Mouse (Mus musculus) heart, postnatal 0 days (tissue): ENCODE results near the gene Usp10. TPM values are rescaled to one million over a fixed set of nuclear protein-coding genes. Genes with fewer than 3 reads are reported as not detected.

ENCODE experiments used
- ATAC-seq: fragments of 200-750 bp; cut with Nextera tagmentation; 2 replicates; pipeline ENCODE4 v1.8.0; 2017; ENCODE audit warnings: low read depth, moderate number of reproducible peaks, moderate library complexity; ENCODE audit not compliant: insufficient read depth
- DNase-seq: peaks from one replicate; pipeline ENCODE4 v3.0.0-alpha.2; 2016; ENCODE audit warnings: low spot score
- H3K27ac ChIP-seq: fragments of 300-500 bp; sonication (generic); 2 replicates; pipeline ENCODE4 v1.5.1; 2014; ENCODE audit warnings: low read depth, mild to moderate bottlenecking
- H3K27me3 ChIP-seq: fragments of 300-500 bp; sonication (generic); 2 replicates; pipeline ENCODE4 v1.6.1; 2014; ENCODE audit warnings: low read length, mixed read lengths; ENCODE audit not compliant: control insufficient read depth, insufficient read depth
- H3K36me3 ChIP-seq: fragments of 300-500 bp; sonication (generic); replicated peaks from 2 replicates; pipeline ENCODE4 v1.6.1; 2014; ENCODE audit warnings: low read length, mixed read lengths; ENCODE audit not compliant: control insufficient read depth, insufficient read depth
- H3K4me1 ChIP-seq: fragments of 300-500 bp; sonication (generic); 2 replicates; pipeline ENCODE4 v1.6.1; 2014; ENCODE audit warnings: antibody characterized with exemption; ENCODE audit not compliant: control insufficient read depth, insufficient read depth
- H3K4me2 ChIP-seq: fragments of 300-500 bp; sonication (generic); 2 replicates; pipeline ENCODE4 v1.6.1; 2014; ENCODE audit warnings: low read depth, mild to moderate bottlenecking, low read length, moderate library complexity
- H3K4me3 ChIP-seq: fragments of 300-500 bp; sonication (generic); 2 replicates; pipeline ENCODE4 v1.5.1; 2014; ENCODE audit warnings: low read depth, low read length
- H3K9ac ChIP-seq: fragments of 300-500 bp; sonication (generic); replicated peaks from 2 replicates; pipeline ENCODE4 v1.6.1; 2014; ENCODE audit warnings: low read depth, low read length, mixed read lengths
- H3K9me3 ChIP-seq: fragments of 300-500 bp; sonication (generic); replicated peaks from 2 replicates; pipeline ENCODE4 v1.6.1; 2016; ENCODE audit warnings: low read length; ENCODE audit not compliant: control insufficient read depth
- CTCF ChIP-seq: IDR thresholded peaks from 2 replicates; pipeline ENCODE4 v1.5.1; 2016; ENCODE audit warnings: antibody characterized with exemption, control low read depth, low read depth
- EP300 ChIP-seq: IDR thresholded peaks from 2 replicates; pipeline ENCODE4 v1.6.1; 2016; ENCODE audit warnings: antibody characterized with exemption, low read depth
- WGBS: fragments of 180-500 bp; shearing (Covaris S2); extraction: QIAGEN DNeasy Blood & Tissue Kit; methylation state at CpG from one replicate; pipeline ENCODE4 v1.1.7; 2014; 5-methylcytosine and 5-hydroxymethylcytosine counted together
- polyA plus RNA-seq: library from polyadenylated mRNA; unstranded; fragments of >200 nt; fragmentation: Nextera tagmentation; extraction: Ambion mirVana; gene quantifications from 2 replicates; pipeline ENCODE4 v1.2.1, GENCODE M21; 2015
- total RNA-seq: library from RNA; depleted of rRNA; stranded (reverse); fragments of >200 nt; gene quantifications from 2 replicates; pipeline ENCODE4 v1.2.3, GENCODE M21; 2014; ENCODE audit warnings: low replicate concordance; rRNA removed

Usp10 gene
- total RNA-seq (36.6 and 44.0 TPM in 2 replicates), polyA plus RNA-seq (47.7 and 54.9 TPM in 2 replicates)

DNA sequence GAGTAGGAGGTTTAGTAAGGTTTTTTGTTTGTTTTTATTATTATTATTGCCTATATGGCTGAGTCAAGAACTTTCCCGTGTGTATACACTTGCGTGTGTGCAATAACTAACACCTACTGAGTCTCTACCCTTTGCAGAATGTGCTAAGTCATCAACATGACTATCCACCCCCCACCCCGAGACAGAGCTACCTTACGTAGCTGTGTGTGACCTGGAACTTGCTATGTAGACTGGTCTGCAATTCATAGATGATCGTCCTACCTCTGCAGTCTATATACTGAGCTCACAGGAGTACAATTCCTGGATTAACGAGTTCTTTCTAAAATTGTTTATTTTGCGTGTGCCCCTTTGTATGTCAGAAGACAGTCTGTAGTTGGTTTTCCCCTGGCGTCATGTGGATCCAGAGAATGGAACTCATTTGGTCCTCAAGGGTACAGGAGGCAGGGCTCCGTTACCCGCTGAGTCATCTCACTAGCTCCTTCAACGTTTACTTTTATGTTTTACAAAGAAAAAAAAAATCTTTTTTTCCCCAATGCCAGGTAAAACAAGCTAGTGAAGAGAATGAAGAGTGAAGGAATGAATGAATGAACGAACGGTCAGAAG, at the start of gene Usp10:
TSS of gene Usp10 (plus strand) at position 417 of the 603 bp plus-strand sequence.
- peak within 1 kb of the TSS; percentile 91 for H3K4me2 ChIP-seq
- peak within 1 kb of the TSS; percentile 84 for H3K4me3 ChIP-seq
- peaks cover 21% of the 10 kb centered on the region for H3K4me1 ChIP-seq
- DNase-seq (no peak), ATAC-seq (no peak)
- peak within 1 kb of the TSS; percentile 74 for H3K9ac ChIP-seq
- 29% methylated on average over 13 of the region's 13 CpGs for WGBS
- 0 out of 2 replicates have a peak, but pooled peaks cover 3% of the 10 kb centered on the region for H3K27me3 ChIP-seq
- H3K27ac ChIP-seq, result peak within 1 kb of the TSS; percentile 91
- no peak for TF ChIP-seq CTCF
- no peak for TF ChIP-seq EP300
- H3K36me3 ChIP-seq, result no peaks in the 10 kb centered on the region
- H3K9me3 ChIP-seq, result no peaks in the 10 kb centered on the region

DNA sequence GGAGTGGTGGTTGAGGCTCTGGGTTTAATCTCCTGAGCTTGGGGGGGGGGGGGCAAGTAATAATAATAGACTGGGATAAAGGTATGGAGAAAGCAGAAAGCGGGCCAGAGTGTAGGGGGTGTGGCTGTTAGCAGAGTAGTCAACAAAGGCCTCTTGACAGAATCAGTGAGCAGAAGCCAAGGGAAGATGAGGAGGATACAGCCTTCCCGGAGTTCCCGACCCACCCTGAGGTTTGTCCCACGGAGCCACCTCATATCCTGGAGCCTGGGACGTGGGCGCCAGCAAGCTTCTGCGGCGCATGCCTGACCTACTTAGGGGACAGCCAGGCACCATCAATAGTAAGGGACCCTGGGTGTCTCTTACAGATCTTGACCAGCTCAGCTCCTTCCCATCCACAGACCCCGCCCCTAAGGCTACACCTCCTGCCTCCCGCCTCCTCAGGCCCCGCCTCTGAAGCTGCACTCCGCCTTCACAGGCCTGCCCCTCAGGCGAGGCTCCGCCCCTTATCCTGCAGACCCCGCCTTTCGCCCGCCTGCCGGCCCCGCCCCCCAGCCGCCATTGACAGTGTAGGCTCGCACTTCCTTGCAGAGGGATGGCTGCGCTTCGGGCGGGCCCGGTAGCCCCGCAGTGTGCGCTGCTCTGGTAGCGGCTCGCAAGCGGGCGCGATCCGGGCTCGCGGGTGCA, 48.3 kb upstream of the Usp10 start, which contains the start of gene Klhl36:
TSS of gene Klhl36 (plus strand) at position 561 of the 684 bp plus-strand sequence.
- WGBS, result under 1% methylated on average over 32 of the region's 35 CpGs
- no peaks in the 10 kb centered on the region for H3K36me3 ChIP-seq
- peak within 1 kb of the TSS; percentile 67 for H3K4me3 ChIP-seq
- peaks cover 7% of the 10 kb centered on the region; the same call in 1 of the 2 replicates for H3K27me3 ChIP-seq
- peak within 1 kb of the TSS; percentile 52 for H3K27ac ChIP-seq
- peak; percentile 95 for DNase-seq
- TF ChIP-seq EP300 (no peak), CTCF (no peak)
- ATAC-seq, result peak; percentile 97
- peak within 1 kb of the TSS; percentile 68 for H3K9ac ChIP-seq
- H3K4me1 ChIP-seq, result 0 out of 2 replicates have a peak, but pooled peaks cover 5% of the 10 kb centered on the region
- H3K9me3 ChIP-seq, result no peaks in the 10 kb centered on the region
- H3K4me2 ChIP-seq, result peak within 1 kb of the TSS; percentile 74

DNA sequence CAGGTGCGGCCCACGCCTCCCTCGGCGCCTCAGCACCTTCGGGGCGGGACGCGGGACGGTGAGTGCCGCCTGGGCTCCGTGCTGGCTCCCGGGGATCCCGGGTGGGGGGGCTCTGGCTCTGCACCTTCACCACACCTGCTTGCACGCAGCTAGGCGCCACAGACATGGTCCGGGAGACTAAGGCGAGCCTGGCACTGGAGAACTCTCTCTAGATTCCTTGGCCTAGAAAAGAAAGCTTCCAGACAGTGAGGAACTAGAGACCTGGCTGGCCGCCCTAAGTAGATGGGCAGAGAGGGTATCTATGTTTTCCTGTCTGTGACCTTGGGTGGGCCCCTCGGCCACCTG, 47.8 kb upstream of the Usp10 start:
- Histone ChIP-seq H3K9me3 (no peaks in the 10 kb centered on the region), H3K4me2 (peak overlapping the region; percentile 74), H3K27ac (peak overlapping the region; percentile 52; the same call in 1 of the 2 replicates), H3K9ac (peak overlapping the region; percentile 68), H3K27me3 (peaks cover 7% of the 10 kb centered on the region; the same call in 1 of the 2 replicates), H3K36me3 (no peaks in the 10 kb centered on the region; the same call in 1 of the 2 replicates), H3K4me1 (0 out of 2 replicates have a peak, but pooled peaks cover 5% of the 10 kb centered on the region), H3K4me3 (peak overlapping the region; percentile 67)
- TF ChIP-seq CTCF, result no peak
- TF ChIP-seq EP300, result no peak
- no peak; the same call in 1 of the 2 replicates for ATAC-seq
- WGBS, result under 1% methylated on average over 19 of the region's 19 CpGs
- DNase-seq, result no peak

DNA sequence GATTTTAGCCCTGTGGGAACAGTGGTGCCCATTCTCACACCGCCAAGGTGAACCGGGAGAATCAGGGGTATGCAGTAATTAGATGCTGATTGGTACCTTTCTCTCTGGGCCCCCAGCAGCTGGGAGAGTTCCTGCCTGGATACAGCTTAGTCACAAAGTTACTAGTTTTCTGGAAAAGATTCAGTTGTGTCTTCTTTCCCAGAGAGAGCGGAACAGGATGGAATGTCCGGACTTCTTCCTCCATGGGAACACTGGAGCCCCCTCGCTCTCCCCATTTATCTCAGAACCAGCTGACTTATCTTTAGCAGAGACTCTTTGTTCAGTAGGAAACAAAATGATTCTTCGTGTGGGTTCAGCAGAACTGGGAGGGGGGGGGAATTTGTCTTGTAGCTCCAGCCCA, 47.4 kb upstream of the Usp10 start:
- Histone ChIP-seq H3K9ac (peak overlapping the region; percentile 68), H3K4me3 (peak overlapping the region; percentile 67), H3K27me3 (peaks cover 7% of the 10 kb centered on the region; the same call in 1 of the 2 replicates), H3K36me3 (no peaks in the 10 kb centered on the region; the same call in 1 of the 2 replicates), H3K9me3 (no peaks in the 10 kb centered on the region), H3K4me2 (peak overlapping the region; percentile 74), H3K4me1 (0 out of 2 replicates have a peak, but pooled peaks cover 5% of the 10 kb centered on the region), H3K27ac (no peak overlapping the region; the same call in 1 of the 2 replicates)
- WGBS, result 18% methylated on average over 6 of the region's 6 CpGs
- DNase-seq (no peak), ATAC-seq (no peak)
- TF ChIP-seq EP300, result no peak
- TF ChIP-seq CTCF, result no peak

DNA sequence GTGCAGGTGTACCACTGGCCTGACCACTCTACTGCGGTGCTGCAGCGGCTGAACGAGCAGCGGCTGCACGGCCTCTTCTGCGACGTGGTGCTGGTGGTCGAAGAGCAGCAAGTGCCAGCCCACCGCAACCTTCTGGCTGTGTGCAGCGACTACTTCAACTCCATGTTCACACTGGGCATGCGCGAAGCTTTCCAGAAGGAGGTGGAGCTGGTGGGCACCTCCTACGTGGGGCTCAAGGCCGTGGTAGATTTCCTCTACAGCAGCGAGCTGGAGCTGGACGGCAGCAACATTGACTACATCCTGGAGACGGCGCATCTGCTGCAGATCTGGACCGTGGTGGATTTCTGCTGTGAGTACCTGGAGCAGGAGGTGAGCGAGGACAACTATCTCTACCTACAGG, 40.5 kb upstream of the Usp10 start:
- H3K27me3 ChIP-seq, result no peaks in the 10 kb centered on the region
- ATAC-seq, result no peak
- H3K4me2 ChIP-seq, result no peak overlapping the region
- no peak overlapping the region for H3K27ac ChIP-seq
- H3K9ac ChIP-seq, result no peak overlapping the region
- WGBS, result 78% methylated on average over 20 of the region's 20 CpGs
- H3K9me3 ChIP-seq, result no peaks in the 10 kb centered on the region; the same call in 1 of the 2 replicates
- H3K4me3 ChIP-seq, result no peak overlapping the region
- H3K4me1 ChIP-seq, result no peaks in the 10 kb centered on the region
- no peak for DNase-seq
- H3K36me3 ChIP-seq, result peaks cover 29% of the 10 kb centered on the region
- TF ChIP-seq CTCF (no peak), EP300 (no peak)
